Mouse (Mus musculus): ENCODE measurements around the gene Pdzd2.

GRCm38 (mm10) chr15:12311465-12311864 lies 428.3 kb downstream of the Pdzd2 start:
- TF ChIP-seq CTCF (IDR thresholded peaks at IDR 0.05; ENCODE audit: borderline replicate concordance, insufficient read depth, low read length) (no peak), POLR2A (IDR thresholded peaks at IDR 0.05; ENCODE audit: low read depth, low read length) (no peak)

Data from embryonic fibroblast, embryonic 13.5 days (primary cell).